Mouse (Mus musculus) midbrain, embryonic 11.5 days (tissue): ENCODE measurements at regions not wholly inside any gene's neighbourhood (a gene's known extent, or its start where the extent isn't known, plus 50 kb on each side); places are given as distances from the start of the nearest gene placed in this dataset.
"Not testable (repeated sequence)": the region's sequence is repeated elsewhere in the genome, so short reads cannot be mapped to it uniquely, and the experiment has no call there.

Experiments used
- ATAC-seq: fragments of 200-750 bp; cut with Nextera tagmentation; 2 replicates; pipeline ENCODE4 v1.8.0; 2017; ENCODE audit warnings: moderate TSS enrichment, moderate library complexity; ENCODE audit not compliant: low FRiP score
- DNase-seq: peaks from one replicate; pipeline ENCODE4 v3.0.0; 2015; ENCODE audit warnings: low spot score; ENCODE audit errors: missing footprints
- H3K27ac ChIP-seq: fragments of 300-500 bp; sonication (generic); 2 replicates; pipeline ENCODE4 v1.5.1; 2014; ENCODE audit warnings: low read depth, low read length
- H3K27me3 ChIP-seq: fragments of 300-500 bp; sonication (generic); 2 replicates; pipeline ENCODE4 v1.6.1; 2014; ENCODE audit warnings: mild to moderate bottlenecking, low read length, moderate library complexity, mixed read lengths; ENCODE audit not compliant: control insufficient read depth, insufficient read depth
- H3K36me3 ChIP-seq: fragments of 300-500 bp; sonication (generic); 2 replicates; pipeline ENCODE4 v1.6.1; 2014; ENCODE audit warnings: mild to moderate bottlenecking, low read length, moderate library complexity, mixed read lengths; ENCODE audit not compliant: control insufficient read depth, insufficient read depth
- H3K4me1 ChIP-seq: fragments of 300-500 bp; sonication (generic); 2 replicates; pipeline ENCODE4 v1.6.1; 2014; ENCODE audit warnings: low read length; ENCODE audit not compliant: control insufficient read depth, insufficient read depth
- H3K4me2 ChIP-seq: fragments of 300-500 bp; sonication (generic); 2 replicates; pipeline ENCODE4 v1.6.1; 2014; ENCODE audit warnings: mild to moderate bottlenecking, moderate library complexity
- H3K4me3 ChIP-seq: fragments of 300-500 bp; sonication (generic); 2 replicates; pipeline ENCODE4 v1.5.1; 2014; ENCODE audit warnings: low read depth, low read length
- H3K9ac ChIP-seq: fragments of 300-500 bp; sonication (generic); 2 replicates; pipeline ENCODE4 v1.6.1; 2014; ENCODE audit warnings: low read length
- H3K9me3 ChIP-seq: fragments of 300-500 bp; sonication (generic); 2 replicates; pipeline ENCODE4 v1.6.1; 2016; ENCODE audit warnings: low read length; ENCODE audit not compliant: control insufficient read depth
- WGBS: fragments of 180-500 bp; shearing (Covaris S2); extraction: QIAGEN DNeasy Blood & Tissue Kit; methylation state at CpG from one replicate; pipeline ENCODE4 v1.1.7; 2014; 5-methylcytosine and 5-hydroxymethylcytosine counted together

- 93% methylated on average over 20 of the region's 20 CpGs for WGBS
- H3K27me3 ChIP-seq, H3K36me3 ChIP-seq, H3K9me3 ChIP-seq, ATAC-seq, H3K27ac ChIP-seq, H3K9ac ChIP-seq, DNase-seq, H3K4me1 ChIP-seq, H3K4me3 ChIP-seq, H3K4me2 ChIP-seq: not testable (repeated sequence)
These were observed 1037.6 kb upstream of the Sel1l start for GRCm38 (mm10) chr12:92886394-92887075.

- H3K9me3 ChIP-seq, H3K9ac ChIP-seq: not testable (repeated sequence)
- WGBS, result 92% methylated on average over 2 of the region's 2 CpGs
These were observed 1035.1 kb upstream of the Sel1l start for GRCm38 (mm10) chr12:92884014-92884413.

DNA sequence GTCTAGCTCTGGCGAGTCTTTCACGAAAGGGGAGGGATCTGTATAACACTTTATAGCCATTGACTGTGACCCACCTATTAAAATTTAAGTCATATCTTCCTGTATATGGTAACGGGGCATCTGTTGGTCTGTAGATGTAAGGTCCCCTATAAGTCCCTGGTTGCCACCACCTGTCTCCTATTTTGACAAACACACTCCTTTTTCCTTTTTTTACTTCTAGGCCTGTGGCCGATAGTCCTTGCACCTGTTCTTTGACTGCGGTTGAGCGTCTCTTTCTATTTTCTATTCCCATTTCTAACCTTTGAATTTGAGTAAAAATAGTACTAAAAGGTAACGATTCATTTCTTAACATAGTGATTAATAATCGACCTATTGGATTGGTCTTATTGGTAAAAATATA lies 1034.1 kb upstream of the Sel1l start:
- no CpG with 5 or more reads among the region's 8 CpGs for WGBS
- ATAC-seq, result not testable (repeated sequence)

More at GRCm38 (mm10) chr12:92884014-92884413, 1035.1 kb upstream of the Sel1l start:
- not testable (repeated sequence) for DNase-seq, H3K27me3 ChIP-seq, H3K4me3 ChIP-seq, H3K4me1 ChIP-seq, H3K27ac ChIP-seq, ATAC-seq, H3K4me2 ChIP-seq, H3K36me3 ChIP-seq

DNA sequence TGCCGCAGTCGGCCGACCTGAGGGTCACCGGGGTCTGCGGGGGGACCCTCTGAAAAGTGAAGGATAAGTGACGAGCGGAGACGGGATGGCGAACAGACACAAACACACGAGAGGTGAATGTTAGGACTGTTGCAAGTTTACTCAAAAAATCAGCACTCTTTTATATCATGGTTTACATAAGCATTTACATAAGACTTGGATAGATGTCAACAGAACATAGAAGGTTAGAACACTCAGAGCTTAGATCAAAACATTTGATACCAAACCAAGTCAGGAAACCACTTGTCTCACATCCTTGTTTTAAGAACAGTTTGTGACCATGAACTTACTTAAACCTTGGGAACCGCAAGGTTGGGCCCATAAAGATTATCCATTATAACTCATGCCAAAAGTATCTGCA lies 1033.6 kb upstream of the Sel1l start:
- not testable (repeated sequence) for ATAC-seq, H3K9ac ChIP-seq, H3K9me3 ChIP-seq, H3K27me3 ChIP-seq, H3K27ac ChIP-seq, H3K4me2 ChIP-seq, H3K36me3 ChIP-seq, H3K4me3 ChIP-seq, DNase-seq, H3K4me1 ChIP-seq
- WGBS, result 94% methylated on average over 7 of the region's 11 CpGs

More for the DNA sequence above, 1034.1 kb upstream of the Sel1l start:
- H3K27ac ChIP-seq, DNase-seq, H3K4me3 ChIP-seq, H3K27me3 ChIP-seq, H3K9ac ChIP-seq, H3K9me3 ChIP-seq, H3K4me2 ChIP-seq, H3K4me1 ChIP-seq, H3K36me3 ChIP-seq: not testable (repeated sequence)

DNA sequence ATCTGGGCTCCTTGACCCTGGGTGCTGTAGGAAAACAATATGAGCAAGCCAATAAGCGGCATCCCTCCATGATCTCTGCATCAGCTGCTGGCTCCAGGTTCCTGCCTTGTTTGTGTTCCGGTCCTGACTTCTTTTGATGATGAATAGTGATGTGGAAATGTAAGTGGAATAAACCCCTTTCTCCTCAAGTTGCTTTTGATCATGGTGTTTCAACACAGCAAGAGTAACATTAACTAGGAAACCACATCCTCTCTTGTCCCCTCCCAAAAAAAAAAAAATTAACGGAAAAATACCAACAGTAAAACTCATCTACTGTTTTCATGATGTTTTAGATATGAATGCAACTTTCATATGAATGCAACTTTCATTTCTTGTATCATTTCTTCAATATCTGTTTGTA lies 1024.6 kb upstream of the Sel1l start:
- Histone ChIP-seq H3K27ac (no peak overlapping the region), H3K36me3 (no peaks in the 10 kb centered on the region), H3K4me3 (no peak overlapping the region), H3K27me3 (no peaks in the 10 kb centered on the region), H3K4me2 (no peak overlapping the region), H3K9me3 (no peaks in the 10 kb centered on the region), H3K4me1 (no peaks in the 10 kb centered on the region), H3K9ac (no peak overlapping the region)
- DNase-seq (no peak), ATAC-seq (no peak)
- WGBS, result 84% methylated on average over 3 of the region's 3 CpGs

- Histone ChIP-seq H3K4me3 (no peak overlapping the region), H3K36me3 (no peaks in the 10 kb centered on the region), H3K27ac (no peak overlapping the region), H3K9ac (no peak overlapping the region), H3K4me2 (no peak overlapping the region), H3K4me1 (no peaks in the 10 kb centered on the region), H3K27me3 (no peaks in the 10 kb centered on the region), H3K9me3 (no peaks in the 10 kb centered on the region)
- ATAC-seq (no peak), DNase-seq (peak; percentile 72)
- WGBS, result 72% methylated on average over 3 of the region's 3 CpGs
These were observed 1020.4 kb upstream of the Sel1l start for GRCm38 (mm10) chr12:92869336-92869735.

DNA sequence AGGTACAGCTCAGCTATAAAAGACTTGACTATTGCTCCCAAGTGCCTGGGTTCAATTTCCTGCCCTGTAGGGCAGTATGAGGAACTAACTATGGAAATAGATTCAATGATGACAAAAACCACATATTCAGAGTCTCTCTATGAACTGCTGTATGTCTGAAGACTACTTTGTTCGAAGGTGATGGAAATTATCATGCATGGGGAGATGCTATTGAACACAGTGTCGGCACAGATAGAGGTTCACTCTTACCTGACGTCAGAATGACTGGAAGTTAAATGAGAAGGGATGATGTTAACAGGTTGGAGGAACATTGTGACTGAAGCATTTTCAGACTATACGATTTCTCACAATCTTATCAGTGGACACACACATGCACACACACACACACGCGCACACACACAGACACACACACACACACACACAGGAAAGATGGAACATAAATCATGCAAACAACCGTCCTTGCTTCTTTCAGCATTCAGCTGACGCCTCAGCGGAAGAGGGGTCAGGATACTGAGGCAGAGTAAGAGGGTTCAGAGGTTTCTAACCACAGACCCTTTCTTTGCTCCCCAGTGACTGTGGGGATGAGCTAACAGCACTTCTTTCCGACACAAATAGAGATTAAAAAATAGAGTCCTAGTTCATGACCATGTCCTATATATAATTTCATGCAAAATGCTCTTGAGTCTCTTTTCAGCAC lies 974.3 kb upstream of the Sel1l start:
- WGBS, result 89% methylated on average over 10 of the region's 10 CpGs
- Histone ChIP-seq H3K36me3 (no peaks in the 10 kb centered on the region), H3K4me1 (no peaks in the 10 kb centered on the region), H3K9me3 (no peaks in the 10 kb centered on the region), H3K27ac (no peak overlapping the region), H3K9ac (no peak overlapping the region), H3K4me2 (no peak overlapping the region), H3K4me3 (no peak overlapping the region), H3K27me3 (no peaks in the 10 kb centered on the region)
- ATAC-seq (no peak), DNase-seq (no peak)

DNA sequence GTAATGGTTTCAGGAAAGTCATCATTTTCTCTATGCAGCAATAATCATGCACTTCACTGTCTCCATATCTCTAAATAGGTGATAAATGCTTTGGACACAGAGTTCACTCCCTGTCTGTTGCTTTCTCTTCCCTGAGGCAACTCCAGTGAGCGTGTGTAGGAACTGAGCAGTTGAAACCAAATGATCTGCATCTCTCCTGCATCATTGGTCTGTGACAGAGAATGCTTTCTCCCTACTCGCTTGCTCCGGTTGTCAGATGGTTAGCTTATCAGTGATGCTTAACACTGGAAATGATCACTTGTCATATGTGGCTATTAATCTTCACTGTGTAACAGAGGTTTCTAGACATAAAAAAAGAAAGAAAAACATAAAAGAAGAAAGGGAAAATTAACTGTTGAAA lies 969.7 kb upstream of the Sel1l start:
- Histone ChIP-seq H3K36me3 (no peaks in the 10 kb centered on the region), H3K4me3 (no peak overlapping the region), H3K4me2 (no peak overlapping the region), H3K27me3 (no peaks in the 10 kb centered on the region), H3K4me1 (no peaks in the 10 kb centered on the region), H3K9ac (no peak overlapping the region), H3K27ac (no peak overlapping the region), H3K9me3 (no peaks in the 10 kb centered on the region)
- ATAC-seq (no peak), DNase-seq (no peak)
- 83% methylated on average over 3 of the region's 3 CpGs for WGBS

- no peaks in the 10 kb centered on the region for H3K9me3 ChIP-seq
- no peak overlapping the region for H3K27ac ChIP-seq
- no peaks in the 10 kb centered on the region for H3K36me3 ChIP-seq
- no peak overlapping the region for H3K4me3 ChIP-seq
- no peak overlapping the region for H3K9ac ChIP-seq
- H3K27me3 ChIP-seq, result no peaks in the 10 kb centered on the region
- no peak for DNase-seq
- ATAC-seq, result no peak
- WGBS, result 89% methylated on average over 1 of the region's 1 CpGs
- no peak overlapping the region for H3K4me2 ChIP-seq
- H3K4me1 ChIP-seq, result no peaks in the 10 kb centered on the region
These were observed 952.2 kb upstream of the Sel1l start for GRCm38 (mm10) chr12:92801121-92801520.
